Mouse (Mus musculus): ENCODE results near the gene Gm42878. TPM values are rescaled to one million over a fixed set of nuclear protein-coding genes. Genes with fewer than 3 reads are reported as not detected.
"Not testable (repeated sequence)": the region's sequence is repeated elsewhere in the genome, so short reads cannot be mapped to it uniquely, and the experiment has no call there.

The Gm42878 gene
- total RNA-seq, 2 experiments from 2014 or later: not detected

- peak; percentile 92 for DNase-seq
Measured at GRCm38 (mm10) chr5:121564468-121564895, 19.2 kb upstream of the Gm42878 start.

GRCm38 (mm10) chr5:121562436-121562835, 17.2 kb upstream of the Gm42878 start:
- no peak for DNase-seq

GRCm38 (mm10) chr5:121549196-121549595, 3.9 kb upstream of the Gm42878 start:
- DNase-seq: no peak

- no peak for DNase-seq
Measured at GRCm38 (mm10) chr5:121547084-121547483, 1.8 kb upstream of the Gm42878 start.

GRCm38 (mm10) chr5:121546530-121546895, 1.2 kb upstream of the Gm42878 start:
- peak; percentile 73 for DNase-seq

DNA sequence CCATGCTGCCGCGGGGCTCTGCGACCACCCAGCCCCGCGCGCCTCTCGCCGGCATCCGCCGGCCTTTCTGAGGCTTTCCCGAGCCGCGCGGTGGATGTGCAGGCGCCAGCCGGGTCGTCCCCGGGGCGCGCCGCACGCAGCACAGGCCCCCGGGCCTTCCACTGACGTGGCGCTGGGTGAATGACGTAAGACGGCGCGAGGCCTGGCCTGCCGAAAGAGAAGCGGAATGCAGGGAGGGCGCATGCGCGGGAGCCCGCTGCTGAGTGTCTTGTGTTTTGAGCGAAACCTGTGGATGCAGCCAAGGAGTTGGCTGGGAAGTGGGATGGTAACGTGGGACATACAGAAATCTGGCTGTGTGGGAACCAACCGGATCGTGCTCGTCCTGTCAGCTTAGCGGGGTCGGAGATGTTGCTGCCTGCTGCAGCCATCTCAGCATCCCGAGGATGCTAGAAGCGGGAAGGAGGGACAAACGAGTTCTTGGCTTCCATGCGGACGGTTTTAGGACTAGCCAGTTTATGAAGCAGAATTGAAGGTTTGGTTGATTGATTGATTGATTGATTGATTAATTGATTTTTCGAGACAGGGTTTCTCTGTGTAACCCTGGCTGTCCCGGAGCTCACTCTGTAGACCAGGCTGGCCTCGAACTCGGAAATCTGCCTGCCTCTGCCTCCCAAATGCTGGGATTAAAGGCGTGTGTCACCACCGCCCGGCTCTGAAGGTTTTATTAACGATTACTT, 679 bp upstream of the Gm42878 start, which contains the start of gene Mapkapk5:
Gene Mapkapk5, minus strand, starts transcription at position 113 of the 737 bp plus-strand sequence.
- peak; percentile 98 for DNase-seq

GRCm38 (mm10) chr5:121543370-121543769, 1.9 kb downstream of the Gm42878 start:
- DNase-seq: no peak

DNA sequence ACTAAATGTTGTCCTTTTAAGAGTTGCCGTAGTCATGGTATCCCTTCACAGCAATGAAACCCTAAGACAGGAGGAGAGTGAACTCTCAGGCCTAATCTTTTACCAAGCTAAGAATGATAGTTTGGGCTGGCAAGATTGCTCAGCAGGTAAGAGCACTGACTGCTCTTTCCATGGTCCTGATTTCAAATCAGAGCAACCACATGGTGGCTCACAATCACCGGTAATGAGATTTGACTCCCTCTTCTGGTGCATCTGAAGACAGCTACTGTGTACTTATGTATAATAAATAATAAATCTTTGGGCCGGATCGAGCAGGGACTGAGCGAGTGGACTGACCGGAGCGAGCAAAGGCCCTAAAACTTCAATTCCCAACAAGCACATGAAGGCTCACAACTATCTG, 4.0 kb downstream of the Gm42878 start:
- no peak for DNase-seq

DNA sequence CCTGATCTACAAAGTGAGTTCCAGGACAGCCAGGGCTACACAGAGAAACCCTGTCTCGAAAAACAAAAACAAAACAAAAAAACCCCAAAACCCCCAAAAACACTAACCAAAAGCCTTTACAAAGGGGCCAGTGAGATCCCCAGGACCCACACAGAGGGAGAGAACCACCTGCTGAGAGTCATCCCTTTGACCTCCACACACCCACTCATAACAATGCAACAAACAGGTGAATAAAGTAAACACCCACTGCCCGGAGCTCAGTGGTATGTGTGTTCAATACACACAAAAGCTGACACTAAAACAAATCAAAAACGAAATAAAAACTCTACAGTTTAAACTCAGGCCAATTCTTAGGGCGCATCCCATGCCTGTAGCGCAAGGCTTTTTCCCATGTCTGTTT, 5.2 kb downstream of the Gm42878 start:
- DNase-seq: no peak

DNA sequence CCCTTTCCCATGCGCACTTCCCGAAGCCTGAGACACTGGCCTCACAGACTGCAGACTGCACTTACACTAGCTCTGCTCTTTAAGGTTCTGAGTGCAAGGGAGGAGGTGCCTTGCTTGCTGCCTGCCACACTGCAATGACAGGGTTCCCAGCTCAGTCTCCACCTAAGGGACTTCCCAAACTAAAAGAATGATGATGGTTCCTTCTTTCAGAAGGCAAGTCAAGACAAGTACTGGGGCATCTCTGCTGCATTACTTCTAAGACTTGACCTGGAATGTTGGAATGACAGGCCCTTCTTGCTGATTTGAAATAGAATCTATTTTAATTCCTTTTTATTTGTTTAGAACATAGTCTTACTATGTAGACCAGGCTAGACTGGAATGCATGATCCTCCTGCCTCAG, 7.7 kb downstream of the Gm42878 start:
- no peak for DNase-seq

DNA sequence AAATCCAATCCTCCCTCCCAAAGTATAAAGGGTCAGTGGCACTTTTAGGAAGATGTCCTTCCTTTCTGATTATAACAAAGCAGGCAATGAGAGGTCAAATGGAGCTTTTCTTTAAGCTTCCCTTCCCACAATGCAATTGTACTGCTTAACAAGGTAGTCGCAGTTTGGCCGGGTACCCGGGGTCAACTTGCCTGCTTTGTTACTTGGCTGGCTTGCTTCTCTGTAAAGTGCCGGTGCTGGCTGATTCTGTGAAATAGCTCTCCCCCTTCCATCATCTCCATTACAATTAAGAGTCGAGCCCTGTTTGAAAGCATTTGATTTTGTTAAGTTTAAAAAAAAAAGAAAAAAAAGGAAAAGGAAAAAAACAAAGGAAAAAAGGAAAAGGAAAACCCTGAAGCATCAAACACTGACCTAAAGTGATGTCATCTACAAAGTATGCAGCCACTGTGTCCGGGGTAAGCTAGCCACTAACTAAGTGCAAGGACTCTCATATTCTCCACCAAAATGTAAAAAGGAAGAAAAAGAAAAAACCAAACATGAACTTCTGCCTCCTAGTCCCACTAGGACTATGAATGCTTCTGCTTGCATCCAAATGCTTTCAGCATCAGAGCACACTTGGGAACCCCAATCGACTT, 8.2 kb downstream of the Gm42878 start:
- no peak for DNase-seq

GRCm38 (mm10) chr5:121535116-121535515, 10.2 kb downstream of the Gm42878 start:
- DNase-seq: no peak

GRCm38 (mm10) chr5:121534521-121534920, 10.8 kb downstream of the Gm42878 start:
- no peak for DNase-seq

GRCm38 (mm10) chr5:121526961-121527360, 18.3 kb downstream of the Gm42878 start:
- DNase-seq: peak; percentile 10

DNA sequence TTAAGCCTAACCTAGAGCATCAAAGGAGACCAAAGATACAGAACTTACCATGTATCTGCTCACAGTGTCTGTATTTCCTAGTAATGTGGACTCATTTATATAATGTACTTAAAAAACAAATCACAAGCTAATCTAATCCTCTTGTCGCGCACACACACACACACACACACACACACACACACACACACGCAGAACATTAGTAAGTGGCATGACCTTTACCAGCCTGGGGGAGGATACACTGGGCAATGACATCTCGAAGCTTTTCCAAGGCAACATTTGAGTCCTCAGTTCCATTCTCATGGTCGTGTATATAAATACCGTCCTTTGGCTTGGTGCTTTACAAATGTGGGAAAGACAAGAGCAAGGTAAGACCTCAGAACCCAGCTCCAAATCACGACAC, 18.8 kb downstream of the Gm42878 start:
- no peak for DNase-seq

DNA sequence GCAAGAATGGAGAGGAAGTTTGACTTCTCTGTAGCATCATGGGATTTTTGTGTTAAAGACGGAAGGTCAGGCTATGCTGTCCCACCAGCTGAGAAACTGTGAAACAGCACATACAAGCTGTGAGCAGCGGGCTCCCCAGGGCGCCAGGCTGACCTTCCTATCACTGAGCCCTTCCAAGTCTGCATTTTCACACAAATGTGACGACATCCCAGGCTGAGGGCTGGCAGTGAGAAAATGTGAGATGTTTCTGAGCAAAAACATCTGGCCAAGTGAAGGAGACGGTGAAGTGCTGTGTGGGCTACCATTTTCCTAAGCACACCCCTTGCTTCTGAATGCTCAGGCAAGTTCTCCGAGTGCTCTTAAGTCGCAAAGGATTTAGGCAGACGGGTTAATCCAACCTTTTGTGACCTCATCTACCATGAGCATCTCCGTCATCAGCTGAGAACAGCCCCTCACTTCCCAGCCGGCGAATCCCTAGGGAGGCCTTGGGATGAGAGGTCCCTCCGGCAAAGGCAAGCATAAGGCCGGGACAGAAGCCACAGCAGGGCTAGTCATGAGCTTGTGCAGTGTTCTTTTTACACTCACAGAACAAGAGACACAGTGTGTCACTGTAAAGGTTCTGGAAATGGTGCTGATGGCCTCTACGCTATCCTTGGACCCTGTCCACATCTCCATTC, 19.4 kb downstream of the Gm42878 start:
- DNase-seq: peak; percentile 56

DNA sequence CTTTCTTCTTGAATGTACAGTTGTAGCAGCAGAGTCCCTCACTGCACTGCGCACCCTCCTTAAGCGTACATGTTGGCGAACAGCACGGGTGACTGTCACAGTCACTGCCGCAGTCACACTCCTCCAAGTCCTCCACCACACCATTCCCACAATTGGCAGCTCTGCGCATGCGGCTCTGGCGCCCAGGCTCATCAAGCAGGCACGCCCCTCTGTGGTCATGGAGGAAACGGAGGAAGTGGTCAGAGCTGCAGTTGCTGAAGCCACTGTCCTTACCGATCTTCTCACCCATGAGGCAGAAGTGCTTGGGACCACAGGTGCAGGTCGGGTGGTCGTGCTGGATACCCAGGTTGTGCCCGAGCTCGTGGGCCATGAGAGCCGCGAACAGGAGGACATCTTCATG, 25.5 kb downstream of the Gm42878 start:
- not testable (repeated sequence) for DNase-seq

- DNase-seq: no peak
Measured at GRCm38 (mm10) chr5:121518983-121519382, 26.3 kb downstream of the Gm42878 start.

DNA sequence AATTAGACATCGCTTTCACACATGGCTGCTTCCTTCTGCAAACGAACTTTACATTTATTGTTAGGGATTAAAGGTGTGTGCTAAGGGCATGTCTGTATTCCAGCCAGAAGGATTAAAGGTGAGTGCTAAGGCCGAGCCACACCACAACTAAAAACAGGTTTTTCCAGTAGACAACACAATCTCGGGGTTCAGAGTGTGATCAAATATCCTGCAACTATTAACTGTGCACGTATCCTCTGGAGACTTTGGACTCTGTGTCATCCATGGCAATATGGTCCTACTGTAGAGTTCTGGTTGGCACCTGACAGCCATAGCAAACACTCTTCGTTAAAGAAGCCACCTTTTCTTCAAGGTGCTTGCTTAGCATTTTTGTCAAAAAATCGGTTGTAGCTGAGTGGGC, 35.3 kb downstream of the Gm42878 start:
- no peak for DNase-seq

DNA sequence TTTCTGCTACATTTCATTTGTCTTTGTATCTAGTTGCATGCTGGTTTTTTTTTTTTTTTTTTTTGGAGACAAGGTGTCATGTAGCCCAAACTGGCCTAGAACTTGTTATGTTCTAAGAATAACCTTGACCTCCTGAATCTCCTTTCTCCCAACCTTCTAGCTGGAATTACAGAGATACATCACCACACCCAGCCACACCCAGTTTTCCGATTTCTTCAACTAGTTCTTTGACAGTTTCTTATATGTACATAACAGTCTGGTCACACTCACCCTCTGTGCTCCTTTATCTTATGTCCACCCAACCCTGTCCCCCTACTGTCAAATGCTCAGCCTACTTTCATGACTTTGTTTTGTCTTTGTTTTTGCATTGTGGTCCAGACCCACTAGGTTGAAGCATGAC, 38.4 kb downstream of the Gm42878 start:
- DNase-seq: no peak

DNA sequence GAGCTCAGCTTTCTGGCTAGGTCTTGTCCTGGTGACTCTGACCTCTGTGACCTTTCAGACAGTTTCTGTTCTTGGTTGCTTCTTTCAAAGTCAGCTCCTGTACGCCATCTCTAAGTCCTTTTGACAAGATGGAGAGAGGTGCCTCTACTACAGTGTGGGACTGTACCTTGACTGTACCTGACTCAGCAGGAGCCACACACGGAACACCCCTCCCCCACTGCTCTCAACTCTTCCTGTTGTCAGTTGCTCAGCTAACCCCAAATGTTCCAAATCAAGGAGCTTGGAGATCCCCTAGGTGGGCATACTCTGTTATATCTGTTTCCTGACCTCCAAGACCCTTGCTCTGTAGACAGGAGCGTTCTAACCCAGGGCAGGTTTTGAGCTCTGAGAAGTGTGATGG, 42.1 kb downstream of the Gm42878 start, which contains the start of gene Adam1b:
Gene Adam1b, minus strand, starts transcription at position 205 of the 400 bp plus-strand sequence.
- no peak for DNase-seq

DNA sequence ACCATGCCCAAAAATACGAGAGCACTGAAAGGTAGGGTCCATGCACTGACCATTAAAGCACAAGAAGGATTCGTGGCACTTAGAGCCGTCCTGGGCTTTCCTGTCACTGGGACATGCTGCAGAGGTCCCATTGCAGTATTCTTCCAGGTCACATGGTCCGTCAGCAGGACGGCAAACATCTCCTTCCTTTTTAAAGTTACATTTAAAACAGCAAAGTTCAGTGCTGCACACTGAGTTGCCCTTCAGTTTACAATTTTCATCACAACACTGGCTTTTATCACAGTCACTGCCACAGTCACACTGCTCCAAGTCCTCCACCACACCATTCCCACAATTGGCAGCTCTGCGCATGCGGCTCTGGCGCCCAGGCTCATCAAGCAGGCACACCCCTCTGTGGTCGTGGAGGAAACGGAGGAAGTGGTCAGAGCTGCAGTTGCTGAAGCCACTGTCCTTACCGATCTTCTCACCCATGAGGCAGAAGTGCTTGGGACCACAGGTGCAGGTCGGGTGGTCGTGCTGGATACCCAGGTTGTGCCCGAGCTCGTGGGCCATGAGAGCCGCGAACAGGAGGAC, 43.8 kb downstream of the Gm42878 start:
- DNase-seq: not testable (repeated sequence)

DNA sequence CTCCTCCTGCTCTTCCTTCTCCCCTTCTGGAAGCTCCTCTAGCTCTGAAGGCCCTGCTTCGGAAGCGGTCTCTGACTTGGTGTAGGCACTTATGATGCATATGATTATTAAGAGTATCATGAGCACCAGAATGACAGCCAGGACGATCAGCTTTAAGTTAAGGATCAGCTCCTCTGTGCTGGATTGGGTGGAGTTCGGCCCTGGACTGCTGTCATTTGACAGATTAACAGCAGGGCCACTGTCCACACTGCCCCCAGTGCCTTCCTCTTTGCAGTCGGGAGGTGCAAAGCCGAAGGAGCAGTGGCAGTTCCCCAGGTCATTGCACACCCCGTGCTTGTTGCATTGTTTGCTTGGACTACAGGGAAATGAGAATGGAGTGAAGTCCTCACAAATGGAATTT, 44.6 kb downstream of the Gm42878 start:
- no peak for DNase-seq

Measured in heart, postnatal 4 days (tissue).